Mouse (Mus musculus) lung, postnatal 14 days (tissue): ENCODE measurements around the gene Tenm3.

Experiments used
- DNase-seq: peaks from one replicate; pipeline ENCODE4 v3.0.0; 2021

Gene Tenm3

GRCm38 (mm10) chr8:48572345-48572744 lies 271.4 kb downstream of the Tenm3 start:
- DNase-seq = no peak

- DNase-seq = no peak
Observed at GRCm38 (mm10) chr8:48568608-48569007, 275.1 kb downstream of the Tenm3 start.

GRCm38 (mm10) chr8:48567929-48568607 lies 275.7 kb downstream of the Tenm3 start:
- DNase-seq = no peak

GRCm38 (mm10) chr8:48560227-48560626 lies 283.5 kb downstream of the Tenm3 start:
- DNase-seq = no peak

GRCm38 (mm10) chr8:48555546-48556141 lies 288.1 kb downstream of the Tenm3 start:
- DNase-seq = no peak

GRCm38 (mm10) chr8:48554762-48555545 lies 288.8 kb downstream of the Tenm3 start:
- peak; percentile 28 for DNase-seq

- DNase-seq = no peak
Observed at GRCm38 (mm10) chr8:48553791-48554288, 289.9 kb downstream of the Tenm3 start.

DNA sequence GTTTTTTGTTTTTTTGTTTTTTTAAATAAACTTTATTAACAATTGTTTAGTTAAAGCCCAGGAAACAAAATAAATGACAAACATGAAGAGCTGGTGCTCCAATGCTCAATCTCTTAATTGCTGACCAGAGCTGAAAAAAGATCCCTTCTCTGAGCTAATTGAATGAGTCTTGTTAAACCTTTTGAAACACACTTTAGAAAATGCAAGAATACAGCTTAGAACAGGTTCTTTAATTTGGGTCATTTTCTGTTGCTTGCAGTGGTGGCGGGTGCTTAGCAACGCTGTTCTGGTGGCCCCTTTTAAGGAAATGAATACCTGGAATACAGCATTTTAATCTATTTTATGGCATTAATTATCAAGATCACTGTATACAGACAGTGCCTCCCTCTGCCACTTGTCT lies 291.4 kb downstream of the Tenm3 start:
- DNase-seq = no peak

GRCm38 (mm10) chr8:48551370-48551769 lies 292.4 kb downstream of the Tenm3 start:
- no peak for DNase-seq

- DNase-seq = no peak
Observed at GRCm38 (mm10) chr8:48548908-48549307, 294.8 kb downstream of the Tenm3 start.

DNA sequence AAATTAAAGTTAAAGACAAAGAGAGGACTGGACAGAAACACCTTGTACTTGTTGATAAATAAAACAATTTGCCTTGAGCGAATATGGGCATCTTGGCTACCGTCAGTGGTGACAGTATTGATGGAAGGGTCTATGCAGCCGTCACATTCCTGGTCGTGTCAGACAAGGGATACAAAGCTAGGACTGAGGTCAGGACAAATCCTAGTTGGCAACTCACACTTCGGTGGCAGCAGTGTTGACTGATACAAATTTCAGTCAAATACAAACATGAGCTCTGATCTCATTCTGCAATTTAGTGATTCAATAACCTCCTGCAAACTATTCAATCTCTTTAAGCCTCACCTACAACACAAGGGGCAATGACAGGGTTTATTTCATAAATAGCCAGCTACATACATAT lies 298.1 kb downstream of the Tenm3 start:
- DNase-seq = no peak

DNA sequence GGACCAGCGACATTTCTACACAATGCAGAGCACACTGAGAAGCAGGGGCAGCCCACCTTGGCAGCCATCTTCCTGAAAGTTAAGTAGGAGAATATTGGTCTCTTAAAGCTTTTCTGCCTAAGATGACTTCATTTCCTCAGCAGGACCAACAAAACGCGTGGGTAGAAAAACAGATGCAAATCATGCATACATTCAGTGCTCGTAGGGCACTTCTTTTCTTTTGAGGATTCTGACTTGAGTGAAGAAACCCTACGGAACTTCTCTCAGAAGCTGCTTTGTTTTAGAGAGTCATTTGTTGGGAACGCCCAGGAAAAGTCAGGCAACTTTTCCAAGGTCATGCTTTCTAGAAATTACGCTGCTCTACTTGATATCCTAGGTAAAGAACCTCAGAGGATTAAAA lies 298.9 kb downstream of the Tenm3 start:
- no peak for DNase-seq

DNA sequence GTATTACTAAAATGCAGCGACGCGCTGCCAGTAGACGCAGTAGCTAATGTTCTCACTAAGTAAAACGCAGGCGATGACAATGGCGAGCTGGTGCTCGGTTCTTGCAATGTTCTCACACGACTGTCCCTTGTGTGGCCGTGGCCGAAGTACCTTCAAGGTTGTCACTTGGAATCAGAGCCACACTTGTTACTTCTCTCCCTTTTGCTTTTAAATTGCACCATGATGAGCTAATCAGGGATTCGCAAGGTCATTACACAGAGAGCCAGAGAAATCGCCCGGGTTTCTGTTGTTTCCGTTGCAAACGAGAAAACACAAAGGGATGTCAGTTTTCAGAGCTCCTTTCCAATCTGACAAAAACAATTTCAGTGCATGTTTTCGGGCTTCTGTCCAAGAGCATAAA lies 301.6 kb downstream of the Tenm3 start:
- no peak for DNase-seq

DNA sequence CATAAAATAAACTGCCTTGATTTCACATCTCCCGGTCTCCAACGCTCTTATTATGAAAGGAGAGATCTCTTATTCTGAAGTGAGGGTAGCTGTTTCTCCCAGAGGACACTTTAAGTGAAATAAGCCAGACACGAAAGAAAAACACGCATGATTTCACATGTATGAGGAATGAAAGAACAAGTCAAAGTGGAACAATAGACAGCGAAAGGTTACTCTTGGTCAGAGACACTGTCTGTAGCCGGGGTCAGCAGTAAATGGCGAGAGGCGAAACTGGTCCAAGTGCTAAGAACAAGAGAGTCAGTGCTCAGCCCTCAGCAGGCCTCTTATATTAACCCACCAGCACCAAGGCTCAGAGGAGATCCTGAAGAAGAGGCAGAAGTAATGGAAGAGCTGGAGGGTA lies 302.9 kb downstream of the Tenm3 start:
- no peak for DNase-seq

DNA sequence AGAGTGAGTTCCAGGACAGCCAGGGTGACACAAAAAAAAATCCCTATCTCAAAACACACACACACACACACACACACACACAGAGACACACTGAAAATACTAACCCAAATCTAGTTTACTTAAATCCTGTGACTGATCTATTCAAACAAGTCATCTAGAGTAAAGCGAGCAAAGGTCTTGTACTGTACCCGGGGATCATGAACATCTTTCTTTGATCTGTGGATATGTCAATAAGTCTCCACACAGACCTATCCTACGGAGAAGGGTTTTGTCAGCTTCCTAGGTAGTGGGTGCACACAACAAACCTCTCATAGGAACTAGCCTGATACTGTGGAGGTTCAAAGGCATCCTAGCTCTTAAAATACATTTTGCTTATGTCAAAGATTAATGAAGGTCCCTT lies 307.9 kb downstream of the Tenm3 start:
- no peak for DNase-seq

DNA sequence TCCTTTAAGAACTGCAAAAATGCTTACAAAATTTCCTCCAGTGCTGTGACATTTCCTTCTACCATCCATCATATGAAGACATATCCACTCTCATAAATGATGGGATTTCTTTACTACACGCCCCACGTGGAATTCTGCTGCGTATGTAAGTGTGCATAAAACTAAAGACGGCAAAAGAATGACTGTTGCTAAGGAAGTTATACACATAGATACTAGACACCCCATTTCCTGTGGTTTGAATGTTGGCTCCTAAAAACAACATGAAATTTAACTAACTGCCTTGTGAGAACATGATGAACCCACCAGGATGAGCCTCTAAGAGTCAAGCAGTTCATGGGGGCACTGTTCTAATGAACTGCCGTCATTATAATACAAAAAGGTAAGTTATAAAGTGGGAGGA lies 312.0 kb downstream of the Tenm3 start:
- no peak for DNase-seq

- no peak for DNase-seq
Observed at GRCm38 (mm10) chr8:48530916-48531570, 312.7 kb downstream of the Tenm3 start.

GRCm38 (mm10) chr8:48527418-48527817 lies 316.3 kb downstream of the Tenm3 start:
- no peak for DNase-seq

DNA sequence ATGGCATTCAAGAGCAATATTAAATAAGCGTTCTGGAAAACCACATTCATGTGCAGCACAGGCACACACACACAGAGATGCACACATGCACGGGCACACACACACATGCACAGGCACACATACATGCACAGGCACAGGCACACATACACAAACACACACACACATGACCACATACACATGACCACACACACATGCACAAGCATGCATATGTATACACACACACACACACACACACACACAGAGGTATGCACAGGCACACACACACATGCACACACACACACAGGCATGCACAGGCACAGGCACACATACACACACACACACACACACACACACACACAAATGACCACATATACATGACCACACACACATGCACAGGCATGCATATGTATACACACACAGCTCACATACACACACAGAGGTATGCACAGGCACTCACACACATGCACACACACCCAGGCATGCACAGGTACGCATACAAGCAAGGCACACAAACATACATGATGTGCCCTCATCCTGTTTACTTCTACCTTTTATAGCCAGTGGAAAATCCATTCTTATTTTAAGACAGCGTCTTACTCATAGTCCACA lies 321.1 kb downstream of the Tenm3 start:
- DNase-seq = no peak

GRCm38 (mm10) chr8:48522004-48522403 lies 321.7 kb downstream of the Tenm3 start:
- DNase-seq = no peak

DNA sequence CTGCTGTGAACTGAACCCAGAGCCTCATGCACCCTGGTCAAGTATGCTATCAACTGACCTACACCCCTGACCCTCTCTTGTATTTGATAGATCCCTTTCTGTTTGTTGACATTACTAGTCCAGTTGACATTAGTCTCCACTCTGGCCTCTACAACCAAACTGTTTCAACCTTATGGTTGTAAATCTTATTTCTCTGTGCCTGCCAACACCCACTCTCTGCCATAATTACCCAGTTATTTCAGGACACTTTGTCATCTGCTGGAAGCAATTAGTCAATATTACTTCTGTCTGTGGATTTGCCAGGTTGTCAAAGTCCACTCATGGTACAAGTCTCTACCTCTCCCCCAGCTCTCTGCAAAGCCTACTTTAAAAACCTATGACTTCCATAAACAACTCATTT lies 326.3 kb downstream of the Tenm3 start:
- no peak for DNase-seq

DNA sequence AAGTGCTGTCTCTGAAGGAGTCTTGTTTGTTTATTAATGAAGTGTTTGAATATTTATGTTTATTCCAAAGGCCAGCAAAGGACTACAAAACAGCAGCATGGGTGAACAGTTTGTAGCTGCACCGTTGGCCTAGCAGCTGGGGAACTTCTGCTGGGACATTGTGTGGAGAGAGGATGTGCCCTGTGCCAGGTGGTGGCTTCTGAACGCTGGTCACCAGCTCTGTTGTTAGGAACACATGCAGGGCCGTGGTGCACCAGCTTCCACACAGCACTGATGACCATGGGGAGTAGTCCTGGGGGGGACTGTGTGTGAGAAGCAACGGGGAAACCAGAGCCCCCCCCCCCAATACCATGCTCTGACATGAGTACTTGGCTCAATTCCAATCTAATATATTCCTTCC lies 329.5 kb downstream of the Tenm3 start:
- DNase-seq = no peak

- no peak for DNase-seq
Observed at GRCm38 (mm10) chr8:48513801-48514200, 329.9 kb downstream of the Tenm3 start.
